Mouse (Mus musculus) forebrain, embryonic 12.5 days (tissue): ENCODE measurements around the gene Plcd3. TPM values are rescaled to one million over a fixed set of nuclear protein-coding genes. Genes with fewer than 3 reads are reported as not detected.

Experiments used
- ATAC-seq: fragments of 200-750 bp; cut with Nextera tagmentation; 2 replicates; pipeline ENCODE4 v1.8.0; 2017; ENCODE audit warnings: moderate TSS enrichment; ENCODE audit not compliant: low FRiP score
- H3K27ac ChIP-seq: fragments of 300-500 bp; sonication (generic); 2 replicates; pipeline ENCODE4 v1.5.1; 2016; ENCODE audit warnings: mild to moderate bottlenecking
- H3K27me3 ChIP-seq: fragments of 300-500 bp; sonication (generic); 2 replicates; pipeline ENCODE4 v1.6.1; 2016; ENCODE audit warnings: mild to moderate bottlenecking
- H3K36me3 ChIP-seq: fragments of 300-500 bp; sonication (generic); replicated peaks from 2 replicates; pipeline ENCODE4 v1.6.1; 2016; ENCODE audit warnings: mild to moderate bottlenecking
- H3K4me1 ChIP-seq: fragments of 300-500 bp; sonication (generic); 2 replicates; pipeline ENCODE4 v1.6.1; 2016
- H3K4me2 ChIP-seq: fragments of 300-500 bp; sonication (generic); 2 replicates; pipeline ENCODE4 v1.6.1; 2016; ENCODE audit warnings: mild to moderate bottlenecking, moderate library complexity
- H3K4me3 ChIP-seq: fragments of 300-500 bp; sonication (generic); replicated peaks from 2 replicates; pipeline ENCODE4 v1.5.1; 2016; ENCODE audit warnings: mild to moderate bottlenecking
- H3K9ac ChIP-seq: fragments of 300-500 bp; sonication (generic); 2 replicates; pipeline ENCODE4 v1.6.1; 2016; ENCODE audit warnings: mild to moderate bottlenecking
- H3K9me3 ChIP-seq: fragments of 300-500 bp; sonication (generic); 2 replicates; pipeline ENCODE4 v1.6.1; 2016
- WGBS: fragments of 180-500 bp; shearing (Covaris S2); methylation state at CpG from one replicate; pipeline ENCODE4 v1.1.7; 2016; 5-methylcytosine and 5-hydroxymethylcytosine counted together
- polyA plus RNA-seq: library from polyadenylated mRNA; unstranded; fragments of >200 nt; fragmentation: Nextera tagmentation; extraction: Ambion mirVana; gene quantifications from 2 replicates; pipeline ENCODE4 v1.2.1, GENCODE M21; 2016

The Plcd3 gene
- polyA plus RNA-seq, 1 experiment from 2014 or later, result 1.5 TPM

- Histone ChIP-seq H3K27ac (no peak overlapping the region), H3K36me3 (peaks cover 81% of the 10 kb centered on the region), H3K4me1 (no peaks in the 10 kb centered on the region), H3K9ac (no peak overlapping the region), H3K4me3 (no peak overlapping the region), H3K9me3 (no peaks in the 10 kb centered on the region), H3K27me3 (no peaks in the 10 kb centered on the region), H3K4me2 (no peak overlapping the region)
- ATAC-seq, result no peak
- 93% methylated on average over 6 of the region's 6 CpGs for WGBS
These were observed 34.5 kb downstream of the Plcd3 start for GRCm38 (mm10) chr11:103067051-103067361.

- Histone ChIP-seq H3K36me3 (peaks cover 87% of the 10 kb centered on the region), H3K4me1 (no peaks in the 10 kb centered on the region), H3K4me2 (no peak overlapping the region), H3K27me3 (no peaks in the 10 kb centered on the region), H3K9ac (no peak overlapping the region), H3K4me3 (no peak overlapping the region), H3K9me3 (no peaks in the 10 kb centered on the region), H3K27ac (no peak overlapping the region)
- no peak for ATAC-seq
- WGBS, result 92% methylated on average over 14 of the region's 14 CpGs
These were observed 35.0 kb downstream of the Plcd3 start for GRCm38 (mm10) chr11:103066191-103067050.

GRCm38 (mm10) chr11:103058499-103059085 is 42.9 kb downstream of the Plcd3 start:
- 78% methylated on average over 3 of the region's 3 CpGs for WGBS
- Histone ChIP-seq H3K36me3 (peaks cover 86% of the 10 kb centered on the region), H3K9ac (no peak overlapping the region), H3K27me3 (no peaks in the 10 kb centered on the region), H3K27ac (no peak overlapping the region), H3K9me3 (no peaks in the 10 kb centered on the region), H3K4me3 (no peak overlapping the region), H3K4me2 (no peak overlapping the region), H3K4me1 (no peaks in the 10 kb centered on the region)
- no peak for ATAC-seq

GRCm38 (mm10) chr11:103056636-103057035 is 44.8 kb downstream of the Plcd3 start:
- 96% methylated on average over 7 of the region's 7 CpGs for WGBS
- ATAC-seq, result no peak
- Histone ChIP-seq H3K4me1 (no peaks in the 10 kb centered on the region), H3K4me2 (no peak overlapping the region), H3K9ac (no peak overlapping the region), H3K36me3 (peaks cover 87% of the 10 kb centered on the region), H3K27me3 (no peaks in the 10 kb centered on the region), H3K4me3 (no peak overlapping the region), H3K9me3 (no peaks in the 10 kb centered on the region), H3K27ac (no peak overlapping the region)

- 48% methylated on average over 6 of the region's 6 CpGs for WGBS
- no peak for ATAC-seq
- peaks cover 87% of the 10 kb centered on the region for H3K36me3 ChIP-seq
These were observed 46.7 kb downstream of the Plcd3 start for GRCm38 (mm10) chr11:103054798-103055197.

GRCm38 (mm10) chr11:103053191-103054076 is 48.0 kb downstream of the Plcd3 start:
- H3K27ac ChIP-seq, result no peak overlapping the region
- ATAC-seq, result no peak
- no peaks in the 10 kb centered on the region for H3K4me1 ChIP-seq
- H3K4me2 ChIP-seq, result no peak overlapping the region
- H3K9me3 ChIP-seq, result no peaks in the 10 kb centered on the region
- H3K36me3 ChIP-seq, result peaks cover 76% of the 10 kb centered on the region
- H3K4me3 ChIP-seq, result no peak overlapping the region
- no peak overlapping the region for H3K9ac ChIP-seq
- WGBS, result 95% methylated on average over 18 of the region's 18 CpGs
- H3K27me3 ChIP-seq, result no peaks in the 10 kb centered on the region

More at GRCm38 (mm10) chr11:103054798-103055197, 46.7 kb downstream of the Plcd3 start:
- H3K9ac ChIP-seq, result no peak overlapping the region
- H3K27ac ChIP-seq, result no peak overlapping the region
- no peaks in the 10 kb centered on the region for H3K4me1 ChIP-seq
- H3K4me3 ChIP-seq, result no peak overlapping the region
- no peak overlapping the region for H3K4me2 ChIP-seq
- no peaks in the 10 kb centered on the region for H3K27me3 ChIP-seq
- H3K9me3 ChIP-seq, result no peaks in the 10 kb centered on the region

- Histone ChIP-seq H3K4me1 (no peaks in the 10 kb centered on the region), H3K9me3 (no peaks in the 10 kb centered on the region), H3K36me3 (peaks cover 69% of the 10 kb centered on the region), H3K27me3 (no peaks in the 10 kb centered on the region), H3K27ac (no peak overlapping the region), H3K9ac (no peak overlapping the region), H3K4me2 (no peak overlapping the region), H3K4me3 (no peak overlapping the region)
- ATAC-seq, result no peak
- WGBS, result 90% methylated on average over 6 of the region's 6 CpGs
These were observed 49.4 kb downstream of the Plcd3 start for GRCm38 (mm10) chr11:103052078-103052477.

- H3K4me1 ChIP-seq, result no peaks in the 10 kb centered on the region
- H3K4me2 ChIP-seq, result no peak overlapping the region
- peaks cover 67% of the 10 kb centered on the region for H3K36me3 ChIP-seq
- ATAC-seq, result no peak
- H3K9ac ChIP-seq, result no peak overlapping the region
- no peak overlapping the region for H3K4me3 ChIP-seq
- no peak overlapping the region for H3K27ac ChIP-seq
- no peaks in the 10 kb centered on the region for H3K27me3 ChIP-seq
- 88% methylated on average over 8 of the region's 8 CpGs for WGBS
- H3K9me3 ChIP-seq, result no peaks in the 10 kb centered on the region
These were observed 50.2 kb downstream of the Plcd3 start for GRCm38 (mm10) chr11:103051249-103051691.

- H3K4me2 ChIP-seq, result no peak overlapping the region
These were observed 51.3 kb downstream of the Plcd3 start for GRCm38 (mm10) chr11:103050153-103050552.

GRCm38 (mm10) chr11:103049611-103050010 is 51.8 kb downstream of the Plcd3 start:
- no peak for ATAC-seq
- H3K27me3 ChIP-seq, result no peaks in the 10 kb centered on the region
- 95% methylated on average over 5 of the region's 5 CpGs for WGBS
- H3K9me3 ChIP-seq, result no peaks in the 10 kb centered on the region
- no peaks in the 10 kb centered on the region for H3K4me1 ChIP-seq
- H3K9ac ChIP-seq, result no peak overlapping the region
- no peak overlapping the region for H3K27ac ChIP-seq
- H3K36me3 ChIP-seq, result peaks cover 71% of the 10 kb centered on the region
- no peak overlapping the region for H3K4me2 ChIP-seq
- no peak overlapping the region for H3K4me3 ChIP-seq

More at GRCm38 (mm10) chr11:103050153-103050552, 51.3 kb downstream of the Plcd3 start:
- 94% methylated on average over 9 of the region's 9 CpGs for WGBS
- Histone ChIP-seq H3K9me3 (no peaks in the 10 kb centered on the region), H3K27ac (no peak overlapping the region), H3K9ac (no peak overlapping the region), H3K27me3 (no peaks in the 10 kb centered on the region), H3K4me3 (no peak overlapping the region), H3K36me3 (peaks cover 67% of the 10 kb centered on the region), H3K4me1 (no peaks in the 10 kb centered on the region)
- no peak for ATAC-seq

- H3K4me3 ChIP-seq, result no peak overlapping the region
- H3K9me3 ChIP-seq, result no peaks in the 10 kb centered on the region
- H3K27ac ChIP-seq, result no peak overlapping the region
- H3K36me3 ChIP-seq, result peaks cover 64% of the 10 kb centered on the region
- no peaks in the 10 kb centered on the region for H3K4me1 ChIP-seq
- H3K27me3 ChIP-seq, result no peaks in the 10 kb centered on the region
- no peak overlapping the region for H3K4me2 ChIP-seq
- WGBS, result 46% methylated on average over 8 of the region's 8 CpGs
- H3K9ac ChIP-seq, result no peak overlapping the region
- no peak for ATAC-seq
These were observed 55.2 kb downstream of the Plcd3 start for GRCm38 (mm10) chr11:103046286-103046685.

GRCm38 (mm10) chr11:103043982-103044381 is 57.5 kb downstream of the Plcd3 start:
- H3K9ac ChIP-seq, result no peak overlapping the region
- H3K36me3 ChIP-seq, result peaks cover 48% of the 10 kb centered on the region
- H3K9me3 ChIP-seq, result no peaks in the 10 kb centered on the region
- no peak overlapping the region for H3K27ac ChIP-seq
- WGBS, result 94% methylated on average over 3 of the region's 3 CpGs
- H3K4me2 ChIP-seq, result no peak overlapping the region
- ATAC-seq, result no peak
- H3K4me3 ChIP-seq, result no peak overlapping the region
- H3K27me3 ChIP-seq, result no peaks in the 10 kb centered on the region
- no peaks in the 10 kb centered on the region for H3K4me1 ChIP-seq
